Mouse (Mus musculus): ENCODE data around the gene Utp6.

- TF ChIP-seq CTCF (IDR thresholded peaks at IDR 0.05; ENCODE audit: low read depth, low read length) (no peak), GATA1 (IDR thresholded peaks at IDR 0.05; ENCODE audit: borderline replicate concordance, low read length) (no peak)
Measured at GRCm38 (mm10) chr11:79994271-79994988, 32.2 kb upstream of the Utp6 start.

All from G1E (cell line).